Mouse (Mus musculus) midbrain, postnatal 0 days (tissue): ENCODE measurements around the gene Gm9049. TPM values are rescaled to one million over a fixed set of nuclear protein-coding genes. Genes with fewer than 3 reads are reported as not detected.
"Not testable (repeated sequence)": the region's sequence is repeated elsewhere in the genome, so short reads cannot be mapped to it uniquely, and the experiment has no call there.

Experiments used
- ATAC-seq: fragments of 200-750 bp; cut with Nextera tagmentation; 2 replicates; pipeline ENCODE4 v1.8.0; 2017; ENCODE audit warnings: moderate number of reproducible peaks, mild to moderate bottlenecking, moderate TSS enrichment, moderate library complexity; ENCODE audit not compliant: low FRiP score
- DNase-seq: peaks from one replicate; pipeline ENCODE4 v3.0.0-alpha.2; 2015; ENCODE audit warnings: low spot score
- H3K27ac ChIP-seq: fragments of 300-500 bp; sonication (generic); 2 replicates; pipeline ENCODE4 v1.5.1; 2014; ENCODE audit warnings: low read depth, mild to moderate bottlenecking, low read length, mixed read lengths
- H3K27me3 ChIP-seq: fragments of 300-500 bp; sonication (generic); 2 replicates; pipeline ENCODE4 v1.6.1; 2014; ENCODE audit warnings: low read length, control low read depth, mixed read lengths; ENCODE audit not compliant: insufficient read depth
- H3K36me3 ChIP-seq: fragments of 300-500 bp; sonication (generic); 2 replicates; pipeline ENCODE4 v1.6.1; 2014; ENCODE audit warnings: low read length, control low read depth, mixed read lengths; ENCODE audit not compliant: insufficient read depth
- H3K4me1 ChIP-seq: fragments of 300-500 bp; sonication (generic); 2 replicates; pipeline ENCODE4 v1.6.1; 2014; ENCODE audit warnings: mild to moderate bottlenecking, control low read depth, antibody characterized with exemption, low read length, mixed read lengths; ENCODE audit not compliant: insufficient read depth
- H3K4me2 ChIP-seq: fragments of 300-500 bp; sonication (generic); 2 replicates; pipeline ENCODE4 v1.6.1; 2014; ENCODE audit warnings: low read depth, mild to moderate bottlenecking, low read length, mixed read lengths; ENCODE audit not compliant: poor library complexity, severe bottlenecking
- H3K4me3 ChIP-seq: fragments of 300-500 bp; sonication (generic); 2 replicates; pipeline ENCODE4 v1.5.1; 2014; ENCODE audit warnings: low read depth, mild to moderate bottlenecking, low read length, moderate library complexity
- H3K9ac ChIP-seq: fragments of 300-500 bp; sonication (generic); replicated peaks from 2 replicates; pipeline ENCODE4 v1.6.1; 2014; ENCODE audit warnings: mild to moderate bottlenecking, low read length, moderate library complexity, mixed read lengths; ENCODE audit not compliant: poor library complexity, severe bottlenecking
- H3K9me3 ChIP-seq: fragments of 300-500 bp; sonication (generic); 2 replicates; pipeline ENCODE4 v1.6.1; 2016; ENCODE audit warnings: low read length, control low read depth
- CTCF ChIP-seq: IDR thresholded peaks from 2 replicates; pipeline ENCODE4 v1.5.1; 2016; ENCODE audit warnings: antibody characterized with exemption, mild to moderate bottlenecking
- WGBS: fragments of 180-500 bp; shearing (Covaris S2); extraction: QIAGEN DNeasy Blood & Tissue Kit; methylation state at CpG from one replicate; pipeline ENCODE4 v1.1.7; 2014; 5-methylcytosine and 5-hydroxymethylcytosine counted together
- polyA plus RNA-seq: library from polyadenylated mRNA; unstranded; fragments of >200 nt; fragmentation: Nextera tagmentation; extraction: Ambion mirVana; gene quantifications from 2 replicates; pipeline ENCODE4 v1.2.1, GENCODE M21; 2015
- total RNA-seq: library from RNA; depleted of rRNA; stranded (reverse); fragments of >200 nt; gene quantifications from 2 replicates; pipeline ENCODE4 v1.2.3, GENCODE M21; 2014; rRNA removed

Gene Gm9049
- not detected in 2 replicates for total RNA-seq
- polyA plus RNA-seq, result not detected in 2 replicates

- not testable (repeated sequence) for DNase-seq, H3K4me1 ChIP-seq, H3K9ac ChIP-seq, H3K36me3 ChIP-seq, H3K4me3 ChIP-seq, H3K27me3 ChIP-seq, H3K27ac ChIP-seq, ATAC-seq, H3K4me2 ChIP-seq, H3K9me3 ChIP-seq
- no CpG with 5 or more reads among the region's 11 CpGs for WGBS
Observed at GRCm38 (mm10) chr10:118354005-118354404, at the start of gene Gm9049. Gene Gm9049, minus strand, starts transcription at chr10:118354105.

GRCm38 (mm10) chr10:118399917-118400316 is 46.0 kb upstream of the Gm9049 start:
- DNase-seq (no peak), ATAC-seq (no peak)
- WGBS, result 78% methylated on average over 16 of the region's 16 CpGs
- Histone ChIP-seq H3K27ac (no peak overlapping the region), H3K36me3 (no peaks in the 10 kb centered on the region), H3K4me3 (no peak overlapping the region), H3K27me3 (no peaks in the 10 kb centered on the region), H3K9ac (no peak overlapping the region), H3K4me1 (no peaks in the 10 kb centered on the region), H3K4me2 (no peak overlapping the region), H3K9me3 (no peaks in the 10 kb centered on the region)
- no peak for TF ChIP-seq CTCF

GRCm38 (mm10) chr10:118370443-118370842 is 16.5 kb upstream of the Gm9049 start:
- DNase-seq (peak; percentile 96), ATAC-seq (peak; percentile 88)
- H3K27ac ChIP-seq, result no peak overlapping the region
- H3K4me2 ChIP-seq, result peak overlapping the region; percentile 39
- no peaks in the 10 kb centered on the region for H3K27me3 ChIP-seq
- H3K9me3 ChIP-seq, result no peaks in the 10 kb centered on the region
- H3K4me1 ChIP-seq, result no peaks in the 10 kb centered on the region
- WGBS, result 6% methylated on average over 10 of the region's 10 CpGs
- peak; percentile 100 for TF ChIP-seq CTCF
- H3K9ac ChIP-seq, result no peak overlapping the region; the same call in 1 of the 2 replicates
- H3K36me3 ChIP-seq, result no peaks in the 10 kb centered on the region
- 0 out of 2 replicates have a peak overlapping the region, but pooled peaks have one; percentile 9 for H3K4me3 ChIP-seq

- ATAC-seq (no peak), DNase-seq (no peak)
- H3K27me3 ChIP-seq, result no peaks in the 10 kb centered on the region
- H3K4me3 ChIP-seq, result no peak overlapping the region
- no peaks in the 10 kb centered on the region for H3K4me1 ChIP-seq
- H3K27ac ChIP-seq, result no peak overlapping the region
- WGBS, result 90% methylated on average over 9 of the region's 9 CpGs
- no peak for TF ChIP-seq CTCF
- no peaks in the 10 kb centered on the region for H3K9me3 ChIP-seq
- H3K36me3 ChIP-seq, result no peaks in the 10 kb centered on the region
- H3K9ac ChIP-seq, result no peak overlapping the region
- no peak overlapping the region for H3K4me2 ChIP-seq
Observed at GRCm38 (mm10) chr10:118369518-118369917, 15.6 kb upstream of the Gm9049 start.

- H3K27me3 ChIP-seq, H3K4me2 ChIP-seq, H3K4me3 ChIP-seq, H3K27ac ChIP-seq, ATAC-seq, H3K9me3 ChIP-seq, H3K9ac ChIP-seq, DNase-seq, H3K36me3 ChIP-seq, H3K4me1 ChIP-seq: not testable (repeated sequence)
- 60% methylated on average over 1 of the region's 14 CpGs for WGBS
Observed at GRCm38 (mm10) chr10:118348579-118348978, 5.3 kb downstream of the Gm9049 start, which contains the start of gene Gm9048. Gene Gm9048, minus strand, starts transcription at chr10:118348679.

GRCm38 (mm10) chr10:118343155-118343554 is 10.8 kb downstream of the Gm9049 start, which contains the start of gene Gm9046:
Gene Gm9046, minus strand, starts transcription at chr10:118343255.
- not testable (repeated sequence) for H3K4me1 ChIP-seq, H3K9ac ChIP-seq, H3K27ac ChIP-seq, DNase-seq, ATAC-seq, H3K4me3 ChIP-seq, H3K4me2 ChIP-seq, H3K9me3 ChIP-seq, H3K27me3 ChIP-seq, H3K36me3 ChIP-seq
- WGBS, result no CpG with 5 or more reads among the region's 14 CpGs

GRCm38 (mm10) chr10:118337731-118338130 is 16.2 kb downstream of the Gm9049 start, which contains the start of gene Gm9045:
Gene Gm9045, minus strand, starts transcription at chr10:118337831.
- not testable (repeated sequence) for H3K27ac ChIP-seq, H3K4me3 ChIP-seq, H3K36me3 ChIP-seq, H3K9me3 ChIP-seq, H3K4me2 ChIP-seq, DNase-seq, H3K27me3 ChIP-seq, H3K4me1 ChIP-seq, ATAC-seq, H3K9ac ChIP-seq
- no CpG with 5 or more reads among the region's 14 CpGs for WGBS

GRCm38 (mm10) chr10:118332308-118332707 is 21.6 kb downstream of the Gm9049 start, which contains the start of gene Gm9044:
Gene Gm9044, minus strand, starts transcription at chr10:118332408.
- ATAC-seq, DNase-seq, H3K4me3 ChIP-seq, H3K27me3 ChIP-seq, H3K36me3 ChIP-seq, H3K9ac ChIP-seq, H3K4me1 ChIP-seq, H3K27ac ChIP-seq, H3K9me3 ChIP-seq, H3K4me2 ChIP-seq: not testable (repeated sequence)
- no CpG with 5 or more reads among the region's 14 CpGs for WGBS

- not testable (repeated sequence) for H3K9me3 ChIP-seq, H3K4me2 ChIP-seq, H3K27ac ChIP-seq, ATAC-seq, H3K27me3 ChIP-seq, DNase-seq, H3K4me3 ChIP-seq, H3K9ac ChIP-seq, H3K36me3 ChIP-seq, H3K4me1 ChIP-seq
- WGBS, result no CpG with 5 or more reads among the region's 11 CpGs
Observed at GRCm38 (mm10) chr10:118326869-118327268, 27.0 kb downstream of the Gm9049 start, which contains the start of gene Gm9040. Gene Gm9040, minus strand, starts transcription at chr10:118326969.
